Mouse (Mus musculus) bone marrow, adult 2 months (tissue): ENCODE measurements at regions not wholly inside any gene's neighbourhood (a gene's known extent, or its start where the extent isn't known, plus 50 kb on each side); places are given as distances from the start of the nearest gene placed in this dataset.

ENCODE experiments used
- CTCF ChIP-seq: fragments of 200-500 bp; IDR thresholded peaks from 2 replicates; pipeline ENCODE4 v1.5.1; 2011; ENCODE audit warnings: low read length, control low read depth; ENCODE audit not compliant: control insufficient read depth, insufficient read depth
- POLR2A ChIP-seq: fragments of 200-500 bp; IDR thresholded peaks from 2 replicates; pipeline ENCODE4 v1.6.1; 2011; ENCODE audit warnings: low read depth, mild to moderate bottlenecking, control low read depth, low read length, borderline replicate concordance; ENCODE audit not compliant: control insufficient read depth

DNA sequence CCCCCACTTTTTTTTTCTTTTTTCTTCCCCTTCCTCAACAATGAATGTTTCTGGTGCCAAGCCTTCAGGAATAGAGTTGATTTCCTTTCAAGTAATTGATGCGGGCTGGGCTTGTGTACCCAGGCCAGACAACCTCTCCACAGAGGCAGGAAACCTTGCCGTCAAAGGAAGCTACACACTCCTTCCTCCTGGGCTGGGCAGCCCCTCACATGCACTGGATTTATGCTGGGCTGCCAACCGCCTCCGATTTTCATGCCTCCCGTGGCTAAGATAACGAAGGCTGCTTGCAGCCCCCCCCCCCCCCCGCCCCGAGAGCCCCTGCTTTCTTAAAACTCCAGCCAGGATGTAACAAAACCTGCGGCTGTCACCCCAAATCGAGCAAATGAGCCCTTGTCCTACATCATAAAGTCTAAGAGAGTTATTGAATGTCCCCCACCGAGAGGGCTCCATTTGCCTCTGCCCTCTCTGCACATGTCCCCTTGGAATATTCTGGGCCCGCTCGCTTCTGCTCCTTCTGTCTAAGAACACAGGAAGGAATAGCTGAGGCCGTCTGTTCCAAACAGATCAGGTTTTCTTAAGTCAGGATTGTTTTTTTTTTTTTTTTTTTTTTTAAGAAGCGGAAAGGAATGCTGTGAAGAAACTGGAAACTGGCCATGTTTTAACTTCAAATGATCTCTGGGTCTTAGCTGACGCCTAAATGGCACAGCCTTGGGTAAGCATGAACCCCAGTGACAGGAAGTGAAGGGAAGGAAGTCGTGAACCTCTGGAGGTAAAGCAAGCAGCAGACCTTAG, 220.1 kb upstream of the Irx5 start:
- TF ChIP-seq CTCF, result no peak
- TF ChIP-seq POLR2A, result no peak
